Mouse (Mus musculus) limb, embryonic 12.5 days (tissue): ENCODE data around the gene Agrp. TPM values are rescaled to one million over a fixed set of nuclear protein-coding genes. Genes with fewer than 3 reads are reported as not detected.
"Not testable (repeated sequence)": the region's sequence is repeated elsewhere in the genome, so short reads cannot be mapped to it uniquely, and the experiment has no call there.

Source experiments
- ATAC-seq: fragments of 200-750 bp; cut with Nextera tagmentation; 2 replicates; pipeline ENCODE4 v1.8.0; 2017; ENCODE audit warnings: low read depth, moderate TSS enrichment; ENCODE audit not compliant: insufficient number of reproducible peaks, insufficient read depth, low FRiP score, low TSS enrichment
- H3K27ac ChIP-seq: fragments of 300-500 bp; sonication (generic); 2 replicates; pipeline ENCODE4 v1.5.1; 2016; ENCODE audit warnings: mild to moderate bottlenecking, moderate library complexity
- H3K27me3 ChIP-seq: fragments of 300-500 bp; sonication (generic); 2 replicates; pipeline ENCODE4 v1.6.1; 2016; ENCODE audit warnings: mild to moderate bottlenecking, moderate library complexity
- H3K36me3 ChIP-seq: fragments of 300-500 bp; sonication (generic); 2 replicates; pipeline ENCODE4 v1.6.1; 2016; ENCODE audit warnings: mild to moderate bottlenecking, moderate library complexity
- H3K4me1 ChIP-seq: fragments of 300-500 bp; sonication (generic); replicated peaks from 2 replicates; pipeline ENCODE4 v1.6.1; 2016
- H3K4me2 ChIP-seq: fragments of 300-500 bp; sonication (generic); 2 replicates; pipeline ENCODE4 v1.6.1; 2016; ENCODE audit warnings: mild to moderate bottlenecking, moderate library complexity
- H3K4me3 ChIP-seq: fragments of 300-500 bp; sonication (generic); replicated peaks from 2 replicates; pipeline ENCODE4 v1.5.1; 2016; ENCODE audit warnings: mild to moderate bottlenecking
- H3K9ac ChIP-seq: fragments of 300-500 bp; sonication (generic); replicated peaks from 2 replicates; pipeline ENCODE4 v1.6.1; 2016; ENCODE audit warnings: mild to moderate bottlenecking, moderate library complexity
- H3K9me3 ChIP-seq: fragments of 300-500 bp; sonication (generic); 2 replicates; pipeline ENCODE4 v1.6.1; 2016; ENCODE audit warnings: mild to moderate bottlenecking, moderate library complexity
- WGBS: fragments of 180-500 bp; shearing (Covaris S2); methylation state at CpG from one replicate; pipeline ENCODE4 v1.1.7; 2016; 5-methylcytosine and 5-hydroxymethylcytosine counted together
- polyA plus RNA-seq: library from polyadenylated mRNA; unstranded; fragments of >200 nt; fragmentation: Nextera tagmentation; extraction: Ambion mirVana; gene quantifications from 2 replicates; pipeline ENCODE4 v1.2.1, GENCODE M21; 2016

Gene Agrp
- polyA plus RNA-seq, 1 experiment from 2014 or later, result 0.97 TPM

DNA sequence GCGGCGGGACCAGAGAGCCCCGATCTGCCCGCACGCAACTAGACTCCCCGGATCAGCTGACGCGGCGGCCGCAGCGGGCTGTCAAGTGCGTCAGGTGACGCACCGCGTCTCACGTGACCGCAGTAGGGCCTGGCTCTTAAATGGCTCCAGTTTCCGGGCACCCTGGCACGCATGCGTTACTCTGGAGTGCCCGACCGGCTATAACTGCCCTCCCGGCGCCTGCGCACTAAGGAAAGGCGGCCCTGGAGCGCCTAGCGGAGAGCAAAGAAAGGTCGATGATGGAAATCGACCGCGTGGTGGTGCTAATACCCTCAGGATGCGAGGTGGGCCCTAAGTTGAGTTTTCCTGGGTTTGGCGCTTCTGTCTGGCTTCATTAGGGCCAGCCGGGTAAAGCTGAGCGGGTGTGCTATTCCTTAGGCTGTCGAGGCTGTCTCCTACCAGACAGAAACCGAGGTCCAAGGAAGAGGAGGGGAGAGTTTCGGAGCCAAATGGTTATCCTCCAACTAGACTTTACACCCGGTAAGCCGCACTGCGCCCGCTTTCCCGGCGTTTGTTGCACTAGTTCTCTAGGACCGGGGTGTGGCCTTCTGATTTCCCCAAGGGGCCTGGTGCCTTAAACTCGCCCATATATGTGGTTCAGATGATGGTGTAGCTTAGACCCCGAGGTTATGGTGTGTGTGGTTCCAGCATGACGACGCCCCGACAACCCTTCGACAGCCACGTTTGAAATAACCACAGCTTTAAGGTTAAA, 71.1 kb downstream of the Agrp start, which contains the start of gene Atp6v0d1:
Gene Atp6v0d1, minus strand, starts transcription at position 96 of the 751 bp plus-strand sequence.
- H3K4me3 ChIP-seq, result peak within 1 kb of the TSS; percentile 85
- peak within 1 kb of the TSS; percentile 69 for H3K27ac ChIP-seq
- no peaks in the 10 kb centered on the region for H3K9me3 ChIP-seq
- H3K9ac ChIP-seq, result peak within 1 kb of the TSS; percentile 82
- H3K4me1 ChIP-seq, result peaks cover 13% of the 10 kb centered on the region
- peak within 1 kb of the TSS; percentile 88 for H3K4me2 ChIP-seq
- WGBS, result 3% methylated on average over 53 of the region's 53 CpGs
- 0 out of 2 replicates have a peak, but pooled peaks cover 4% of the 10 kb centered on the region for H3K36me3 ChIP-seq
- H3K27me3 ChIP-seq, result peaks cover 6% of the 10 kb centered on the region
- peak; percentile 97 for ATAC-seq

DNA sequence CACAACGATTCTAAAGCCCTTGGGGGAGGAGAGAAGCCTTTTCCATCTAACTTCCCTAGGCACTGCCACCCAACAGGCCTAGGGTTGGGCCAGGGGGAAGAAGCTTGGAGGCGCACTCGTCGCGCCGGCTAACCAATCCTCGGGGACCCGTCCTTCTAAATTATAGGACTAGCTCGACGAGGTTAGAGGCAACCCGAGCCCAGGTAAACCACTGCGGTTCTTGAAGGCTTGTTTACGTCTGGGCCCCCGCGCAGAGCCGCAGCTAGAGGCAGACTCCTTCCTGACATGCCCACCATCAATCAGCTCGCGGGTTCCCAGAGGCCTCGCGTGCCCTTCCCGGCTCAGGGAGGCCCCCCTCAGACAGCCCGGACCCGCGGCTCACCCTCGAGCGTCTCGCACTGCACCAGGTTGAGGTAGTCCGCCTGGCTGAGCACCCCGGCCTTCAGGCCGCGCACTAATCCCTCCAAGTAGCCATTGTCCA, 71.8 kb downstream of the Agrp start:
- H3K27ac ChIP-seq, result peak overlapping the region; percentile 69
- under 1% methylated on average over 31 of the region's 31 CpGs for WGBS

DNA sequence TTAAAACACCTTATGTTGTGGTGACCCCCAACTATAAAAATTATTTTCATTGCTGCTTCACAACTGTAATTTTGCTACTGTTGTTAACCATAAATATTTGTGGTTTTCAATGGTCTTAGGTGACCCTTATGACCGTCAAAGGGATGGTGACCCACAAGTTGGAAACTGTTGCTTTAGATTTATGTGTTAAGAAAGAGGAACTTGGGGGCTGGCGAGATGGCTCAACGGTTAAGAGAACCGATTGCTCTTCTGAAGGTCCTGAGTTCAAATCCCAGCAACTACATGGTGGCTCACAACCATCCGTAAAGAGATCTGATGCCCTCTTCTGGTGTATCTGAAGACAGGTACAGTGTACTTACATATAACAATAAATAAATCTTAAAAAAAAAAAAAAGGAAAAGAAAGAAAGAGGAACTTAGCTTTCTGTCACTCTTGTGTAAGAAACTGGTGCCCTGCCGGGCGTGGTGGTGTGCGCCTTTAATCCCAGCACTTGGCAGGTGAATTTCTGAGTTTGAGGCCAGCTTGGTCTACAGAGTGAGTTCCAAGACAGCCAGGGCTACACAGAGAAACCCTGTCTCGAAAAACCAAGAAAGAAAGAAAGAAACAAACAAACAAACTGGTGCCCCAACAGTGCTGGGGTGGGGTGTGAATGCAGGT, 72.5 kb downstream of the Agrp start:
- H3K36me3 ChIP-seq, H3K27me3 ChIP-seq, H3K9me3 ChIP-seq, ATAC-seq, H3K27ac ChIP-seq: not testable (repeated sequence)
- Histone ChIP-seq H3K4me1 (peaks cover 13% of the 10 kb centered on the region), H3K9ac (peak overlapping the region; percentile 82), H3K4me3 (peak overlapping the region; percentile 85), H3K4me2 (peak overlapping the region; percentile 88)
- WGBS, result 83% methylated on average over 9 of the region's 9 CpGs

More for the DNA sequence above, 71.8 kb downstream of the Agrp start:
- Histone ChIP-seq H3K4me1 (peaks cover 13% of the 10 kb centered on the region), H3K9ac (peak overlapping the region; percentile 82), H3K9me3 (no peaks in the 10 kb centered on the region), H3K27me3 (peaks cover 6% of the 10 kb centered on the region), H3K36me3 (peaks cover 6% of the 10 kb centered on the region; the same call in 1 of the 2 replicates), H3K4me3 (peak overlapping the region; percentile 85), H3K4me2 (peak overlapping the region; percentile 88)
- peak; percentile 69 for ATAC-seq

DNA sequence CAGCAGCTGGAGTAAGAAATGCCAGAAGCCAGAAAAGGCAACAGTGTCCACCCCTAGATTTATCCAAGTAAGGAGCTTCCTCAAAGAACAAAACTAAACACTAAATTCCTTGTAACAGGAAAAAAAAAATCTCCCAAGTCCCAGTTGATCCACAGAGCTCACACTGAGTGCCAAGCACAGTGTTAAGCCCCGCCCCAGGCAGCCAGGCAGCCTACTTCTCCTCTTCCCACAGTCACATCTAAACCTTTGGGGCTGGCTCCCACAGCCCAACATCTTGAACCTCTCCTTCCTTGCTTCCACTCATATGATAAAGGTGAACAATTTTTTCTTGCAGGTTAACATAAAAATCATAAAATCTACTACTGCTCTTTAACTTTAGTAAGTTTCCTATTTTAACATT, 73.3 kb downstream of the Agrp start:
- Histone ChIP-seq H3K27me3 (peaks cover 6% of the 10 kb centered on the region), H3K27ac (no peak overlapping the region), H3K4me2 (no peak overlapping the region), H3K9ac (no peak overlapping the region), H3K9me3 (no peaks in the 10 kb centered on the region), H3K4me3 (no peak overlapping the region), H3K36me3 (peaks cover 10% of the 10 kb centered on the region; the same call in 1 of the 2 replicates), H3K4me1 (peaks cover 13% of the 10 kb centered on the region)
- no peak for ATAC-seq
- WGBS, result 88% methylated on average over 1 of the region's 1 CpGs

DNA sequence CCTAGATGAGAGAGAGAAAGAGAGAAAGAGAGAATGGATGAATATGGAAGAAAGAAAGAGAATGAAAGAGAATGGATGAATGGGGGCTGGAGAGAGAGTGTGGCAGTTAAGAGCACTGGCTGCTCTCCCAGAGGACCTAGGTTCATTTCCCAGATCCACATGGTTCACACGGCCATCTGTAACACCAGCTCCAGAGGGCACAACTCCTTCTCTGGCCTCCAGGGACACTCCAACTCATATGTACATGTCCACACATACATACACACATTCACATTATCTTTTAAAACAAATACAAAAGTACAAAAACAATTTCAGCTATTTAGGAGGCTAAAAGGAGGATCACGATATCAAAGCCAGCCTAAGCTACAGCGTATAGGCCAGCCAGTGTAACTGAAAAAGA, 74.3 kb downstream of the Agrp start:
- Histone ChIP-seq H3K4me2 (no peak overlapping the region), H3K9me3 (no peaks in the 10 kb centered on the region), H3K4me1 (peaks cover 13% of the 10 kb centered on the region), H3K4me3 (no peak overlapping the region), H3K9ac (no peak overlapping the region), H3K27me3 (peaks cover 6% of the 10 kb centered on the region), H3K36me3 (peaks cover 10% of the 10 kb centered on the region; the same call in 1 of the 2 replicates), H3K27ac (no peak overlapping the region)
- WGBS, result 87% methylated on average over 3 of the region's 3 CpGs
- no peak for ATAC-seq

DNA sequence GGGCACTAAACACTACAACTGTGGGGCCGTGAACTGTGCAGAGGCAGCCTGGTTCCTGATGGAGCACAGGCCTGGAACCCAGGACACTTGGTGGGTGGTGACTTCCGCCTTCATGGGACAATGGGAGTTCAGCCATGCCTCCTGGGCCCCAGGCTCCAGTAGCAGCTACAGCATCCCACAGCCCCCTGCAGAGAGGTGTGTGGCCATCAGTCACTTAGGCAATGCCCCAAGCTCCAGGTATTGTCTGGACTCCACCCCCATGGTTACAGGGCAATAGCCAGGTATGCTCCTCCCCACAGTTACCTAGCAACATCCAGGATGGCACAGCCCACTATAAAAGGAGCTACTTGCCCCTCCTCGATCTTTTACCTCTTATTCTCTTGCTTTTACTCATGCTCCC, 82.0 kb downstream of the Agrp start:
- no peaks in the 10 kb centered on the region for H3K4me1 ChIP-seq
- ATAC-seq, result no peak
- no peak overlapping the region for H3K4me2 ChIP-seq
- H3K27me3 ChIP-seq, result no peaks in the 10 kb centered on the region
- 73% methylated on average over 3 of the region's 3 CpGs for WGBS
- H3K36me3 ChIP-seq, result peaks cover 3% of the 10 kb centered on the region; the same call in 1 of the 2 replicates
- no peak overlapping the region for H3K27ac ChIP-seq
- no peaks in the 10 kb centered on the region for H3K9me3 ChIP-seq
- no peak overlapping the region for H3K9ac ChIP-seq
- no peak overlapping the region for H3K4me3 ChIP-seq

DNA sequence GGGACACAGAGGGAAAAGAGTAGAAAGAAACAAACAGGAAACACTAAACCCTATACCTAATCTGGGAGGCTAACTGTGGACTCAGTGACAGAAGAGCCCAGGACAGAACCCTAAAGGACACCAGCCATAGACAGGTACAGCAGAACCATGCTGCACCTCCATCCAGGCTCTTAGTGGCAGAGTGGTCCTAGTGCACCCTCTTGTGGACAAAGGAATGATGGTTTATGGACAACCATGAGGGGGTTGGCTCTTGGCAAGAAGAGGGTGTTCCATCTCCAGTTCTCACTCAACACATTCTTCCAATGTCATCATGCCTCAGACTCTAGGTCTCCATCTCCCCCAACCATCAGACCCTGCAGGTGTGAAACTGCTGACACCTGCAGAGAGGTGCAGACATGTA, 83.1 kb downstream of the Agrp start:
- Histone ChIP-seq H3K4me1 (no peaks in the 10 kb centered on the region), H3K9ac (no peak overlapping the region)

DNA sequence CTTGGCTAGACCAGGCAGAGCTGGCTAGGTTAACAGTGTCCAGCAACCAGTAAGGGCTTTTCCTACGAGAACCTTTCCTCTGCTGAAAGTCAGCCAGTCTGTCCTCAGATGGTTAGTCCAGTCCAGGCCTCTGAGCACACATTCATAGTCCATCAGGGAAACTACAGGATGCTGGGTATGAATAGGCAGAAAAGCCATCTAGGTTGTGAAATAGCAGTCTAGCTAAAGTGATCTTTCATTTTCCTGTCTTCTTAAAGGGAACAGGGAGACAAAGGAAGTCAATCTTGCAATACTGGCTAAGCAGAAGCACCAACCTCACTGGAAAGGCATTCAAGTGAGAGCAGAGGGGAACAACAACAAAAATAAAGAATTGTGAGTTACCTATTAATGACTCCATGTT, 84.4 kb downstream of the Agrp start:
- Histone ChIP-seq H3K4me3 (no peak overlapping the region), H3K4me1 (no peaks in the 10 kb centered on the region), H3K27ac (no peak overlapping the region), H3K9ac (no peak overlapping the region), H3K4me2 (no peak overlapping the region), H3K27me3 (no peaks in the 10 kb centered on the region), H3K9me3 (no peaks in the 10 kb centered on the region), H3K36me3 (no peaks in the 10 kb centered on the region)
- 82% methylated on average over 1 of the region's 1 CpGs for WGBS
- no peak for ATAC-seq

More for the DNA sequence above, 83.1 kb downstream of the Agrp start:
- Histone ChIP-seq H3K27me3 (no peaks in the 10 kb centered on the region), H3K4me3 (no peak overlapping the region), H3K27ac (no peak overlapping the region), H3K36me3 (no peaks in the 10 kb centered on the region), H3K4me2 (no peak overlapping the region), H3K9me3 (no peaks in the 10 kb centered on the region)
- ATAC-seq, result no peak

DNA sequence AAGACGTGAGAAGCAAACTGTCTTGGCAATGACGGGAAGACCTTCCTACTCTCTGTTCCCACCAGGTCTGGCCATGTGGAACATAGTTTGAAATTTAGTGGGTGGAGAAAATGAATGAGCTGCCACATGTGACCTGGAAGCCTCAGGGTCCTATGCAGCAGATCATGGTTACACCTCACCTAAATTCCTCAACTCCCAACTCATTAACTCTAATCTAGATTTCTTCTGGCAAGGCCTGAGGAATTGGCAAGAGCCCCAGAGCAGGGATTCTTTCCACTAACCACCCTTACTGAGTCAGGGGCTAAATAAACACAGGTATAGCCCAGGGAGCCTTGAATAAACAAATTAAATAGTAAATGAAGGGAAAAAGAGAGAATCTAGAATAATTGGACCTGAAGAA, 85.2 kb downstream of the Agrp start:
- ATAC-seq, result no peak
- H3K4me3 ChIP-seq, result no peak overlapping the region
- H3K4me2 ChIP-seq, result no peak overlapping the region
- no peaks in the 10 kb centered on the region for H3K27me3 ChIP-seq
- no peaks in the 10 kb centered on the region for H3K9me3 ChIP-seq
- no peaks in the 10 kb centered on the region for H3K36me3 ChIP-seq
- no peak overlapping the region for H3K9ac ChIP-seq
- 88% methylated on average over 2 of the region's 2 CpGs for WGBS
- H3K4me1 ChIP-seq, result peaks cover 3% of the 10 kb centered on the region; the same call in 1 of the 2 replicates
- H3K27ac ChIP-seq, result no peak overlapping the region

DNA sequence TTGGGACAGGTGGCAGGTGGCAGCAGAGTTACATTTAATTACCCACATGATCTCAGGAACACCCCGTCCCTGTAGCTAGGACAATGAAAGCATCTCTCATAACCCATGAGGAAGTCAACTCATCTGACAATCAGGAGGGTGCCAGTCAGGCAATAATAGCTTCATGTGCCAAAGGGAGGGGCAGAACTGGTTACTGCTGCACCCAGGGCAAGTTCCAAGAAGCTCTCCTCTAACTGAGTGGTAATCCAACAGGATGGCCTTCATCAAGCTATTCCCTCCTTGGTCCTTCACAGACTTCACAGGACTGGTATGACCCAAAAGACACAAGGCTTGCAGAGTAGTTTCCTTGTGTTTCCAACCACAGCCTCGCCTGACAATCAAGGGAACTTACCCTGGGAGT, 87.1 kb downstream of the Agrp start:
- no peak overlapping the region for H3K4me3 ChIP-seq
- no peak overlapping the region for H3K9ac ChIP-seq
- H3K9me3 ChIP-seq, result no peaks in the 10 kb centered on the region
- 67% methylated on average over 2 of the region's 2 CpGs for WGBS
- H3K27me3 ChIP-seq, result no peaks in the 10 kb centered on the region
- no peaks in the 10 kb centered on the region for H3K36me3 ChIP-seq
- H3K4me2 ChIP-seq, result no peak overlapping the region
- H3K27ac ChIP-seq, result no peak overlapping the region
- H3K4me1 ChIP-seq, result peaks cover 8% of the 10 kb centered on the region
- no peak for ATAC-seq

DNA sequence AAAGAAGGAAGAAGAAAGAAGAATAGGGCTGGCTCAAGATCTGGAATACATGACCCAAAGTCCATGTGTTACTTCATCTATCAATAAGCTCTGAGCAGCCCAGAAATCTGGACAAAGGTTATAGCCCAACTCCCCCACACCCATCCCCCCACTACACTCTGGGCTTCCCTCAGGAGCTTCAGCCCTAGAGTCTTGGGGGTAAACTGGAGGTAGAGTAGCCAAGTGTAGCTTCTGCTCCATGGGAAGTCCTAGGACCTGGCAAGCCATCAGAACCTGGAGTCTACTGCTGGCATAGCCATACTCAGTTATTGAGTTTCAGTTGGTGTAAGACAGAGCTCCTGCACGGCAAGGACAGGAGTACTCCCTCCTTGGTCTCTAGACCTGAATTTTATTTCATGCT, 87.7 kb downstream of the Agrp start:
- no peaks in the 10 kb centered on the region for H3K27me3 ChIP-seq
- no peak for ATAC-seq
- WGBS, result 95% methylated on average over 1 of the region's 1 CpGs
- H3K4me2 ChIP-seq, result no peak overlapping the region
- H3K4me1 ChIP-seq, result peaks cover 13% of the 10 kb centered on the region
- H3K9ac ChIP-seq, result no peak overlapping the region
- H3K4me3 ChIP-seq, result no peak overlapping the region
- H3K9me3 ChIP-seq, result no peaks in the 10 kb centered on the region
- H3K27ac ChIP-seq, result no peak overlapping the region
- H3K36me3 ChIP-seq, result no peaks in the 10 kb centered on the region
